Mouse (Mus musculus): ENCODE results near the gene Defa33.
"Not testable (repeated sequence)": the region's sequence is repeated elsewhere in the genome, so short reads cannot be mapped to it uniquely, and the experiment has no call there.

The Defa33 gene

GRCm38 (mm10) chr8:21391511-21391910 is at the start of gene Defa33:
Defa33 (plus strand) TSS chr8:21391811.
- not testable (repeated sequence) for DNase-seq (ENCODE audit: low spot score in 2 of 2)

GRCm38 (mm10) chr8:21378215-21378614 is 13.4 kb upstream of the Defa33 start, which contains the start of gene Defa2:
Defa2 (plus strand) TSS chr8:21378515.
- DNase-seq (ENCODE audit: low spot score in 2 of 2): not testable (repeated sequence)

GRCm38 (mm10) chr8:21427111-21427510 is 35.5 kb downstream of the Defa33 start, which contains the start of gene Defa36:
Defa36 (plus strand) TSS chr8:21427411.
- not testable (repeated sequence) for DNase-seq (ENCODE audit: low spot score in 2 of 2)
